Mouse (Mus musculus) spleen, postnatal 36 days (tissue): ENCODE measurements around the gene Trabd2b.

Source experiments
- DNase-seq, 2 experiments: peaks; one replicate each; pipeline ENCODE4 v3.0.0; 2022; ENCODE audit warnings: low spot score in 2 of 2, mixed read lengths in 1 of 2

Trabd2b gene

GRCm38 (mm10) chr4:114540031-114540430, 133.5 kb downstream of the Trabd2b start:
- DNase-seq = no peak

- no peak for DNase-seq
These were observed 134.7 kb downstream of the Trabd2b start for GRCm38 (mm10) chr4:114541221-114541620.

GRCm38 (mm10) chr4:114542136-114542535, 135.6 kb downstream of the Trabd2b start:
- no peak for DNase-seq

- no peak for DNase-seq
These were observed 139.1 kb downstream of the Trabd2b start for GRCm38 (mm10) chr4:114545481-114546200.

- DNase-seq = no peak
These were observed 141.3 kb downstream of the Trabd2b start for GRCm38 (mm10) chr4:114547658-114548448.

GRCm38 (mm10) chr4:114549487-114549886, 143.0 kb downstream of the Trabd2b start:
- DNase-seq = no peak

- DNase-seq = no peak
These were observed 144.1 kb downstream of the Trabd2b start for GRCm38 (mm10) chr4:114550471-114551156.

GRCm38 (mm10) chr4:114556880-114557279, 150.4 kb downstream of the Trabd2b start:
- no peak for DNase-seq

GRCm38 (mm10) chr4:114557731-114558130, 151.2 kb downstream of the Trabd2b start:
- DNase-seq = no peak

GRCm38 (mm10) chr4:114558487-114558886, 152.0 kb downstream of the Trabd2b start:
- no peak for DNase-seq

GRCm38 (mm10) chr4:114560638-114561216, 154.2 kb downstream of the Trabd2b start:
- no peak for DNase-seq

- no peak for DNase-seq
These were observed 157.7 kb downstream of the Trabd2b start for GRCm38 (mm10) chr4:114564131-114564695.

- no peak for DNase-seq
These were observed 161.1 kb downstream of the Trabd2b start for GRCm38 (mm10) chr4:114567594-114567993.

GRCm38 (mm10) chr4:114568081-114568605, 161.6 kb downstream of the Trabd2b start:
- DNase-seq = no peak

- DNase-seq = no peak
These were observed 171.8 kb downstream of the Trabd2b start for GRCm38 (mm10) chr4:114578153-114578950.

GRCm38 (mm10) chr4:114583546-114584144, 177.1 kb downstream of the Trabd2b start:
- DNase-seq = no peak

- DNase-seq = no peak
These were observed 178.2 kb downstream of the Trabd2b start for GRCm38 (mm10) chr4:114584686-114585085.

- no peak for DNase-seq
These were observed 187.2 kb downstream of the Trabd2b start for GRCm38 (mm10) chr4:114593554-114594215.

- DNase-seq = no peak
These were observed 188.7 kb downstream of the Trabd2b start for GRCm38 (mm10) chr4:114595188-114595701.
